Mouse (Mus musculus) neural tube, embryonic 15.5 days (tissue): ENCODE results near the gene Cdr2l. TPM values are rescaled to one million over a fixed set of nuclear protein-coding genes. Genes with fewer than 3 reads are reported as not detected.

Source experiments
- ATAC-seq: fragments of 200-750 bp; cut with Nextera tagmentation; 2 replicates; pipeline ENCODE4 v1.8.0; 2017; ENCODE audit warnings: mild to moderate bottlenecking, moderate TSS enrichment, moderate library complexity; ENCODE audit not compliant: low FRiP score
- H3K27ac ChIP-seq: fragments of 300-500 bp; sonication (generic); replicated peaks from 2 replicates; pipeline ENCODE4 v1.5.1; 2015; ENCODE audit warnings: mild to moderate bottlenecking, inconsistent platforms
- H3K27me3 ChIP-seq: fragments of 300-500 bp; sonication (generic); replicated peaks from 2 replicates; pipeline ENCODE4 v1.6.1; 2015; ENCODE audit warnings: inconsistent platforms
- H3K36me3 ChIP-seq: fragments of 300-500 bp; sonication (generic); 2 replicates; pipeline ENCODE4 v1.6.1; 2015; ENCODE audit warnings: inconsistent platforms
- H3K4me1 ChIP-seq: fragments of 300-500 bp; sonication (generic); 2 replicates; pipeline ENCODE4 v1.6.1; 2015; ENCODE audit warnings: inconsistent platforms
- H3K4me2 ChIP-seq: fragments of 300-500 bp; sonication (generic); 2 replicates; pipeline ENCODE4 v1.6.1; 2015; ENCODE audit warnings: inconsistent platforms, mild to moderate bottlenecking, moderate library complexity
- H3K4me3 ChIP-seq: fragments of 300-500 bp; sonication (generic); replicated peaks from 2 replicates; pipeline ENCODE4 v1.5.1; 2015; ENCODE audit warnings: mild to moderate bottlenecking, inconsistent platforms
- H3K9ac ChIP-seq: fragments of 300-500 bp; sonication (generic); replicated peaks from 2 replicates; pipeline ENCODE4 v1.6.1; 2015; ENCODE audit warnings: mild to moderate bottlenecking, inconsistent platforms
- H3K9me3 ChIP-seq: fragments of 300-500 bp; sonication (generic); replicated peaks from 2 replicates; pipeline ENCODE4 v1.6.1; 2016; ENCODE audit warnings: inconsistent platforms
- WGBS: fragments of 180-500 bp; shearing (Covaris S2); methylation state at CpG from one replicate; pipeline ENCODE4 v1.1.7; 2015; ENCODE audit warnings: mixed read lengths; 5-methylcytosine and 5-hydroxymethylcytosine counted together
- polyA plus RNA-seq: library from polyadenylated mRNA; unstranded; fragments of >200 nt; fragmentation: Nextera tagmentation; extraction: Ambion mirVana; gene quantifications from 2 replicates; pipeline ENCODE4 v1.2.1, GENCODE M21; 2015

The Cdr2l gene
- polyA plus RNA-seq, 1 experiment from 2014 or later, result 23.9 TPM

- Histone ChIP-seq H3K27ac (no peak overlapping the region), H3K9me3 (no peaks in the 10 kb centered on the region), H3K27me3 (no peaks in the 10 kb centered on the region; the same call in 1 of the 2 replicates), H3K4me1 (peaks cover 16% of the 10 kb centered on the region), H3K4me2 (no peak overlapping the region), H3K36me3 (peaks cover 39% of the 10 kb centered on the region), H3K4me3 (no peak overlapping the region), H3K9ac (no peak overlapping the region)
- ATAC-seq, result no peak
- WGBS, result 86% methylated on average over 4 of the region's 4 CpGs
Measured at GRCm38 (mm10) chr11:115432814-115433213, 51.1 kb downstream of the Cdr2l start.

DNA sequence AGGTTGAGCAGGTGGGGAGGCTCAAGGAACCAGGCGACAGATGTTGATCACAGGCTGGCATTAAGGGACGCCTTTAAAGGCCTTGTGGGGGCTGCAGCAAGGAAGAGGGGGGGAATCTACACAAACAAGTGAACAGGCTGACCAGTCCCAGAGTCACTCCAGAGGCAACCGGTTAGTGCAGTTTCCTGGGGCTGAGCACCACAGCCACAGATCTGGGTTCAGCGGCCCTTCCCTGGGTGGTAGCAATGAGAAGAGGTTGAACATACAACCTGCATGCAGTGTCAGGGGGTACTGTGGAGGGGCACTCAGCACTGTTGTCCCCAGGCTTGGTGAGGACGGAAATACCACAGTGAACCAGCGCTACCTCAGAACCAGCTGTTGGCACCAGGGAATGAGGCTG lies 51.6 kb downstream of the Cdr2l start:
- H3K27ac ChIP-seq, result no peak overlapping the region
- no peaks in the 10 kb centered on the region for H3K9me3 ChIP-seq
- H3K27me3 ChIP-seq, result no peaks in the 10 kb centered on the region; the same call in 1 of the 2 replicates
- ATAC-seq, result no peak
- peaks cover 39% of the 10 kb centered on the region for H3K36me3 ChIP-seq
- H3K9ac ChIP-seq, result no peak overlapping the region
- 90% methylated on average over 6 of the region's 6 CpGs for WGBS
- H3K4me2 ChIP-seq, result no peak overlapping the region
- no peak overlapping the region for H3K4me3 ChIP-seq
- peaks cover 13% of the 10 kb centered on the region for H3K4me1 ChIP-seq

DNA sequence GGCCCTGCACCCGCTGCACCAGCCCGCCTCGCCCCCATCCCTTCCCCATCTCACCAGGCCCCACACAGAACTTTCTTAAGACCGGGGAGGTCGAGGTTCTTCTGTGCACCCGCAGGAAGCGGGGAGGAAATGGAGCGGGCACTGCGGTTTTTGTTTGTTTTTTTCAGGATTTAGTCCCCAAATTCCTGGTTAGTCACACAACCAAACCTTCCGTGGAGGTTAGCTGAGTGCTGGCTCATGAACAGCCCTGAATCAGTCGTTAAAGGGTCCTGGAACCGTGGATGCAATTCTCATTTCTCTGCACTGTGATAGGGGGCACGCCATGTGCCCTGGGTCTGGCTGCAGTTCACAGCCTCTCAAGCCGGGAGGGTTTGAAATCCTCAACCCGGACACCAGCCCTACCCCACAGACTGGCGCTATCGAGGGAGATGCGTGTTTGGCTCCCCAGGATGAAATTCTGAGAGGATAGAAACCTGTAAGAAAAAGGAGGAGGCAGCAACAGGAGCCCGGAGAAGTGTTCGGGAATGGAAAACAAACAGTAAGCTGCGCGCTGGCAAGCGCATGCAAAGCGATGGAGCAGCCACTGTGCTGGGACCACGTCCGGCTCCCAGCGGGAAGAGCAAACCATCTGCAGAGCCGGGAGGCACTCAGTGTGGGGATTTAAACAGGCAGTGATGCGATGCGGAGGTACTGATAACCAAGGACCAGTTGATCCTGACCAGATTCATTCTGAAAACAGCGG lies 54.1 kb downstream of the Cdr2l start:
- 6% methylated on average over 31 of the region's 31 CpGs for WGBS
- peak overlapping the region; percentile 34 for H3K9ac ChIP-seq
- H3K4me3 ChIP-seq, result peak overlapping the region; percentile 31
- 0 out of 2 replicates have a peak overlapping the region, but pooled peaks have one; percentile 28 for H3K27ac ChIP-seq
- H3K4me1 ChIP-seq, result peaks cover 13% of the 10 kb centered on the region
- H3K27me3 ChIP-seq, result no peaks in the 10 kb centered on the region; the same call in 1 of the 2 replicates
- H3K9me3 ChIP-seq, result no peaks in the 10 kb centered on the region
- peaks cover 21% of the 10 kb centered on the region for H3K36me3 ChIP-seq
- ATAC-seq, result 0 out of 2 replicates have a peak, but pooled peaks have one; percentile 35
- H3K4me2 ChIP-seq, result peak overlapping the region; percentile 61

DNA sequence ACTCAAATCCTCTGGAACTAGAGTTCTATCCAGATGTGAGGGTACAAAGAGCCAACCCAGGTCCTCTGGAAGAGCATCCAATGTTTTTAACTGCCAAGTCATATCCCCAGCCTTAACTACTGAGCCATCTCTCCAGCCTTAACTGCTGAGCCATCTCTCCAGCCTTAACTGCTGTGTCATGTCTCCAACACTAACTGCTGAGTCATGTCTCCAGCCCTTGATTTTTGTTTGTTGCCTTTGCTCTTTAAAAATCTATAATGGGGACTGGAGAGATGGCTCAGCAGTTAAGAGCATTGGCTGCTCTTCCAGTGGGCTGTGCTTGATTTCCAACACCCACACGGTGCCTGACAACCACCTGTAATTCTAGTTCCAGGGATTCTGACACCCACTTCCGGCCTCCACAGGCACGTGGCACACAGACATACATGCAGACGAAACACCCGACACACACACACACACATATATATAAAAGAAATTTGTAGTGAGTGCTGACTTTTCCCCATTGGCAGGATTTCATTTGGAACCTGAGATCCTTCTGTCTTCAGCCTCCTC lies 55.9 kb downstream of the Cdr2l start:
- Histone ChIP-seq H3K4me3 (no peak overlapping the region), H3K27ac (no peak overlapping the region), H3K36me3 (peaks cover 2% of the 10 kb centered on the region; the same call in 1 of the 2 replicates), H3K4me2 (no peak overlapping the region), H3K9ac (no peak overlapping the region), H3K27me3 (no peaks in the 10 kb centered on the region; the same call in 1 of the 2 replicates), H3K4me1 (peaks cover 13% of the 10 kb centered on the region), H3K9me3 (no peaks in the 10 kb centered on the region)
- 85% methylated on average over 5 of the region's 5 CpGs for WGBS
- ATAC-seq, result no peak

GRCm38 (mm10) chr11:115439326-115439725 lies 57.6 kb downstream of the Cdr2l start:
- Histone ChIP-seq H3K27ac (no peak overlapping the region), H3K9ac (no peak overlapping the region), H3K4me2 (no peak overlapping the region), H3K4me1 (peaks cover 13% of the 10 kb centered on the region), H3K4me3 (no peak overlapping the region), H3K36me3 (no peaks in the 10 kb centered on the region), H3K9me3 (no peaks in the 10 kb centered on the region), H3K27me3 (no peaks in the 10 kb centered on the region; the same call in 1 of the 2 replicates)
- no peak for ATAC-seq
- WGBS, result 88% methylated on average over 3 of the region's 3 CpGs

DNA sequence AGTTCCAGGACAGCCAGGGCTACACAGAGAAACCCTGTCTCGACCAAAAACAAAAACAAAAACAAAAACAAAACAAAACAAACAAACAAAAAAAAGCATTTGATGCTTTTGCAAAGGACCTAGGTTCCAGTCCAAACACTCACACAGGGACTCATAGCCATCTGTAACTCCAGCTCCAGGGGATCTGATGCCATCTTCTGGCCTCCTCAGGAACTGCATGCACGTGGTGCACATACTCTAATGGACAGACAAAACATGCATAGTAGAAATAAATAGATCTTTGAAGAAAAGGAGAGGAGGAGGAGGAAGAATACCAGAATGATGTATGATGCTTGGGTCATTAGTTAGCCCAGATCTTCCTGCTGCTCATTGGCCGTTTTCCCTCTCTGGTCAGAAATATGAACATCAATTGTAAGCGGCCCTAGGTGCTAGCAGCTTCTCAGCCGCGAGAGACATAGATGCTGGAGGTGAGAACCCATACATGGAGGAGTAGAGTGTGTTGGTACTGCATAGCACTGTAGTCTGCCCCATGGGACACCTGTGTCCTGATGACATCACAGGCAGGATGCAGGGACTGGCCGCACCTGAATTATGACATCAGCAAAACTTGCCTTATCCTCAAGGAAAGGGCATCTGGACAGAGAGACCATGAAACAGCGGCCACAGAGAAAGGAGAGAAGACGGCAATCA lies 58.3 kb downstream of the Cdr2l start, which contains the start of gene Trim80:
TSS of gene Trim80 (plus strand) at position 640 of the 690 bp plus-strand sequence.
- H3K4me3 ChIP-seq, result no peak within 1 kb of the TSS
- peaks cover 13% of the 10 kb centered on the region for H3K4me1 ChIP-seq
- WGBS, result 96% methylated on average over 9 of the region's 9 CpGs
- H3K27me3 ChIP-seq, result no peaks in the 10 kb centered on the region; the same call in 1 of the 2 replicates
- no peaks in the 10 kb centered on the region for H3K9me3 ChIP-seq
- H3K9ac ChIP-seq, result no peak within 1 kb of the TSS
- no peak within 1 kb of the TSS for H3K4me2 ChIP-seq
- no peak for ATAC-seq
- H3K27ac ChIP-seq, result no peak within 1 kb of the TSS
- H3K36me3 ChIP-seq, result no peaks in the 10 kb centered on the region

- Histone ChIP-seq H3K9me3 (no peaks in the 10 kb centered on the region), H3K27me3 (no peaks in the 10 kb centered on the region), H3K4me2 (no peak overlapping the region), H3K4me3 (no peak overlapping the region), H3K27ac (no peak overlapping the region), H3K4me1 (peaks cover under 1% of the 10 kb centered on the region), H3K9ac (no peak overlapping the region), H3K36me3 (no peaks in the 10 kb centered on the region)
- no peak for ATAC-seq
- 50% methylated on average over 15 of the region's 15 CpGs for WGBS
Measured at GRCm38 (mm10) chr11:115441417-115441816, 59.7 kb downstream of the Cdr2l start.

Other genes with a start within 250 kb of the Cdr2l start
- 0.20 and 0.27 TPM in 2 replicates for gene Cd300lf, start 247.9 kb upstream of the Cdr2l start, polyA plus RNA-seq
- 45.5 and 80.6 TPM in 2 replicates for gene Slc9a3r1, start 218.6 kb upstream of the Cdr2l start, polyA plus RNA-seq
- gene Tmem104, start 194.4 kb upstream of the Cdr2l start, polyA plus RNA-seq, result 11.7 TPM in 2 replicates
- gene Nat9, start 194.1 kb upstream of the Cdr2l start, polyA plus RNA-seq, result 22.0 and 22.8 TPM in 2 replicates
- 0.34 and 0.44 TPM in 2 replicates for gene Grin2c, start 114.7 kb upstream of the Cdr2l start, polyA plus RNA-seq
- 18.6 and 21.5 TPM in 2 replicates for gene Fdxr, start 104.9 kb upstream of the Cdr2l start, polyA plus RNA-seq
- gene Fads6, start 84.3 kb upstream of the Cdr2l start, polyA plus RNA-seq, result 2.0 and 2.1 TPM in 2 replicates
- gene Otop2, start 74.8 kb upstream of the Cdr2l start, polyA plus RNA-seq, result 0.15 and 0.26 TPM in 2 replicates
- gene Ush1g, start 59.9 kb upstream of the Cdr2l start, polyA plus RNA-seq, result 0.09 and 0.14 TPM in 2 replicates
- 2.5 and 2.6 TPM in 2 replicates for gene Otop3, start 47.2 kb upstream of the Cdr2l start, polyA plus RNA-seq
- 49.5 and 55.6 TPM in 2 replicates for gene Hid1, start 14.2 kb upstream of the Cdr2l start, polyA plus RNA-seq
- gene Mrpl58, start 21.8 kb downstream of the Cdr2l start, polyA plus RNA-seq, result 175 and 183 TPM in 2 replicates
- 949 and 1,025 TPM in 2 replicates for gene Atp5h, start 38.0 kb downstream of the Cdr2l start, polyA plus RNA-seq
- gene Kctd2, start 38.2 kb downstream of the Cdr2l start, polyA plus RNA-seq, result 19.0 and 22.4 TPM in 2 replicates
- 0.09 and 0.10 TPM in 2 replicates for gene Trim80, start 58.6 kb downstream of the Cdr2l start, polyA plus RNA-seq
- gene Slc16a5, start 80.6 kb downstream of the Cdr2l start, polyA plus RNA-seq, result 0.44 and 7.2 TPM in 2 replicates
- gene Armc7, start 93.8 kb downstream of the Cdr2l start, polyA plus RNA-seq, result 16.2 and 17.8 TPM in 2 replicates
- gene Nt5c, start 109.9 kb downstream of the Cdr2l start, polyA plus RNA-seq, result 95.5 and 96.2 TPM in 2 replicates
- 1,012 and 1,180 TPM in 2 replicates for gene Jpt1, start 132.5 kb downstream of the Cdr2l start, polyA plus RNA-seq
- 882 and 892 TPM in 2 replicates for gene Sumo2, start 154.4 kb downstream of the Cdr2l start, polyA plus RNA-seq
- 101 and 120 TPM in 2 replicates for gene Nup85, start 182.5 kb downstream of the Cdr2l start, polyA plus RNA-seq
- gene Mrps7, start 222.0 kb downstream of the Cdr2l start, polyA plus RNA-seq, result 81.0 and 83.8 TPM in 2 replicates
- 34.6 and 35.0 TPM in 2 replicates for gene Gga3, start 222.1 kb downstream of the Cdr2l start, polyA plus RNA-seq
- 11.5 and 19.4 TPM in 2 replicates for gene Mif4gd, start 231.1 kb downstream of the Cdr2l start, polyA plus RNA-seq
- 49.0 and 52.8 TPM in 2 replicates for gene Slc25a19, start 246.4 kb downstream of the Cdr2l start, polyA plus RNA-seq